Mouse (Mus musculus): Measurements from ENCODE around the gene Klf11. TPM values are rescaled to one million over a fixed set of nuclear protein-coding genes. Genes with fewer than 3 reads are reported as not detected.
A peak's percentile ranks its signal among the peaks of the same experiment; 100 is the strongest.

Klf11 gene
- polyA plus RNA-seq, 1 experiment from 2014 or later = 21.1 TPM

GRCm38 (mm10) chr12:24645901-24646300, 5.2 kb upstream of the Klf11 start:
- Histone ChIP-seq H3K4me1 (ENCODE audit: control insufficient read depth, insufficient read depth, low read length) (peaks cover 23% of the 10 kb centered on the region), H3K36me3 (ENCODE audit: control insufficient read depth, insufficient read depth) (no peaks in the 10 kb centered on the region), H3K9me3 (replicated peaks; ENCODE audit: control insufficient read depth, low read length) (no peaks in the 10 kb centered on the region), H3K9ac (ENCODE audit: low read length) (no peak overlapping the region), H3K27ac (ENCODE audit: low read length) (no peak overlapping the region), H3K4me2 (ENCODE audit: low read depth, low read length) (no peak overlapping the region), H3K4me3 (ENCODE audit: low read length) (no peak overlapping the region), H3K27me3 (ENCODE audit: control insufficient read depth, insufficient read depth, low read length) (no peaks in the 10 kb centered on the region)
- no peak for ATAC-seq (replicated peaks; ENCODE audit: extremely low read depth, insufficient read depth, low FRiP score)
- 71% methylated on average over 6 of the region's 6 CpGs for WGBS

GRCm38 (mm10) chr12:24648094-24648493, 3.0 kb upstream of the Klf11 start:
- Histone ChIP-seq H3K9me3 (replicated peaks; ENCODE audit: control insufficient read depth, low read length) (no peaks in the 10 kb centered on the region), H3K4me1 (ENCODE audit: control insufficient read depth, insufficient read depth, low read length) (peaks cover 27% of the 10 kb centered on the region), H3K4me3 (ENCODE audit: low read length) (no peak overlapping the region), H3K4me2 (ENCODE audit: low read depth, low read length) (no peak overlapping the region), H3K27ac (ENCODE audit: low read length) (no peak overlapping the region), H3K36me3 (ENCODE audit: control insufficient read depth, insufficient read depth) (no peaks in the 10 kb centered on the region), H3K27me3 (ENCODE audit: control insufficient read depth, insufficient read depth, low read length) (no peaks in the 10 kb centered on the region), H3K9ac (ENCODE audit: low read length) (no peak overlapping the region)
- 66% methylated on average over 1 of the region's 1 CpGs for WGBS
- no peak for ATAC-seq (replicated peaks; ENCODE audit: extremely low read depth, insufficient read depth, low FRiP score)

- no peaks in the 10 kb centered on the region for H3K9me3 ChIP-seq (replicated peaks; ENCODE audit: control insufficient read depth, low read length)
- 5% methylated on average over 22 of the region's 22 CpGs for whole genome bisulfite sequencing
- peaks cover 16% of the 10 kb centered on the region for H3K36me3 ChIP-seq (ENCODE audit: control insufficient read depth, insufficient read depth)
- peak overlapping the region; percentile 94 for H3K27ac ChIP-seq (ENCODE audit: low read length)
- peak overlapping the region; percentile 98 for H3K4me3 ChIP-seq (ENCODE audit: low read length)
- H3K4me2 ChIP-seq (ENCODE audit: low read depth, low read length) = peak overlapping the region; percentile 82
- H3K9ac ChIP-seq (ENCODE audit: low read length) = peak overlapping the region; percentile 82
- no peak; the same call in 1 of the 2 replicates for ATAC-seq (replicated peaks; ENCODE audit: extremely low read depth, insufficient read depth, low FRiP score)
- H3K27me3 ChIP-seq (ENCODE audit: control insufficient read depth, insufficient read depth, low read length) = no peaks in the 10 kb centered on the region
- H3K4me1 ChIP-seq (ENCODE audit: control insufficient read depth, insufficient read depth, low read length) = peaks cover 38% of the 10 kb centered on the region
Observed at GRCm38 (mm10) chr12:24650415-24651062, 535 bp upstream of the Klf11 start.

GRCm38 (mm10) chr12:24651642-24652342, 718 bp downstream of the Klf11 start:
- Histone ChIP-seq H3K4me1 (ENCODE audit: control insufficient read depth, insufficient read depth, low read length) (peaks cover 50% of the 10 kb centered on the region), H3K27me3 (ENCODE audit: control insufficient read depth, insufficient read depth, low read length) (no peaks in the 10 kb centered on the region), H3K9ac (ENCODE audit: low read length) (peak overlapping the region; percentile 99), H3K36me3 (ENCODE audit: control insufficient read depth, insufficient read depth) (peaks cover 19% of the 10 kb centered on the region), H3K4me3 (ENCODE audit: low read length) (peak overlapping the region; percentile 98), H3K9me3 (replicated peaks; ENCODE audit: control insufficient read depth, low read length) (no peaks in the 10 kb centered on the region), H3K4me2 (ENCODE audit: low read depth, low read length) (peak overlapping the region; percentile 73), H3K27ac (ENCODE audit: low read length) (peak overlapping the region; percentile 98)
- peak; percentile 80 for ATAC-seq (replicated peaks; ENCODE audit: extremely low read depth, insufficient read depth, low FRiP score)
- whole genome bisulfite sequencing = under 1% methylated on average over 36 of the region's 36 CpGs

- H3K4me2 ChIP-seq (ENCODE audit: low read depth, low read length) = no peak overlapping the region
- H3K36me3 ChIP-seq (ENCODE audit: control insufficient read depth, insufficient read depth) = peaks cover 21% of the 10 kb centered on the region
- H3K4me1 ChIP-seq (ENCODE audit: control insufficient read depth, insufficient read depth, low read length) = peaks cover 65% of the 10 kb centered on the region
- no peak for ATAC-seq (replicated peaks; ENCODE audit: extremely low read depth, insufficient read depth, low FRiP score)
- no peak overlapping the region for H3K27ac ChIP-seq (ENCODE audit: low read length)
- H3K9ac ChIP-seq (ENCODE audit: low read length) = no peak overlapping the region
- H3K9me3 ChIP-seq (replicated peaks; ENCODE audit: control insufficient read depth, low read length) = no peaks in the 10 kb centered on the region
- H3K4me3 ChIP-seq (ENCODE audit: low read length) = no peak overlapping the region
- 80% methylated on average over 16 of the region's 16 CpGs for WGBS
- H3K27me3 ChIP-seq (ENCODE audit: control insufficient read depth, insufficient read depth, low read length) = no peaks in the 10 kb centered on the region
Observed at GRCm38 (mm10) chr12:24654065-24654862, 3.2 kb downstream of the Klf11 start.

- peaks cover 31% of the 10 kb centered on the region for H3K36me3 ChIP-seq (ENCODE audit: control insufficient read depth, insufficient read depth)
- H3K9me3 ChIP-seq (replicated peaks; ENCODE audit: control insufficient read depth, low read length) = no peaks in the 10 kb centered on the region
- no peak for ATAC-seq (replicated peaks; ENCODE audit: extremely low read depth, insufficient read depth, low FRiP score)
- no peak overlapping the region for H3K27ac ChIP-seq (ENCODE audit: low read length)
- peaks cover 64% of the 10 kb centered on the region for H3K4me1 ChIP-seq (ENCODE audit: control insufficient read depth, insufficient read depth, low read length)
- H3K27me3 ChIP-seq (ENCODE audit: control insufficient read depth, insufficient read depth, low read length) = no peaks in the 10 kb centered on the region
- H3K9ac ChIP-seq (ENCODE audit: low read length) = peak overlapping the region; percentile 20; the same call in 1 of the 2 replicates
- H3K4me2 ChIP-seq (ENCODE audit: low read depth, low read length) = no peak overlapping the region
- no peak overlapping the region for H3K4me3 ChIP-seq (ENCODE audit: low read length)
- WGBS = 71% methylated on average over 3 of the region's 3 CpGs
Observed at GRCm38 (mm10) chr12:24656436-24656835, 5.4 kb downstream of the Klf11 start.

- Histone ChIP-seq H3K4me1 (ENCODE audit: control insufficient read depth, insufficient read depth, low read length) (peaks cover 47% of the 10 kb centered on the region), H3K4me3 (ENCODE audit: low read length) (no peak overlapping the region), H3K36me3 (ENCODE audit: control insufficient read depth, insufficient read depth) (peaks cover 29% of the 10 kb centered on the region), H3K4me2 (ENCODE audit: low read depth, low read length) (no peak overlapping the region), H3K9ac (ENCODE audit: low read length) (no peak overlapping the region), H3K27me3 (ENCODE audit: control insufficient read depth, insufficient read depth, low read length) (no peaks in the 10 kb centered on the region), H3K9me3 (replicated peaks; ENCODE audit: control insufficient read depth, low read length) (no peaks in the 10 kb centered on the region), H3K27ac (ENCODE audit: low read length) (no peak overlapping the region)
- no peak for ATAC-seq (replicated peaks; ENCODE audit: extremely low read depth, insufficient read depth, low FRiP score)
- 76% methylated on average over 4 of the region's 4 CpGs for WGBS
Observed at GRCm38 (mm10) chr12:24658998-24659397, 7.9 kb downstream of the Klf11 start.

GRCm38 (mm10) chr12:24659923-24660322, 8.8 kb downstream of the Klf11 start:
- 86% methylated on average over 9 of the region's 9 CpGs for WGBS
- H3K4me1 ChIP-seq (ENCODE audit: control insufficient read depth, insufficient read depth, low read length) = peaks cover 38% of the 10 kb centered on the region

GRCm38 (mm10) chr12:24661100-24661499, 10.0 kb downstream of the Klf11 start:
- 50% methylated on average over 4 of the region's 4 CpGs for WGBS
- no peak for ATAC-seq (replicated peaks; ENCODE audit: extremely low read depth, insufficient read depth, low FRiP score)
- Histone ChIP-seq H3K36me3 (ENCODE audit: control insufficient read depth, insufficient read depth) (peaks cover 12% of the 10 kb centered on the region), H3K4me2 (ENCODE audit: low read depth, low read length) (no peak overlapping the region), H3K9me3 (replicated peaks; ENCODE audit: control insufficient read depth, low read length) (no peaks in the 10 kb centered on the region), H3K27me3 (ENCODE audit: control insufficient read depth, insufficient read depth, low read length) (no peaks in the 10 kb centered on the region), H3K4me3 (ENCODE audit: low read length) (no peak overlapping the region), H3K9ac (ENCODE audit: low read length) (no peak overlapping the region), H3K27ac (ENCODE audit: low read length) (peak overlapping the region; percentile 58), H3K4me1 (ENCODE audit: control insufficient read depth, insufficient read depth, low read length) (peaks cover 31% of the 10 kb centered on the region)

More at GRCm38 (mm10) chr12:24659923-24660322, 8.8 kb downstream of the Klf11 start:
- no peak overlapping the region for H3K4me2 ChIP-seq (ENCODE audit: low read depth, low read length)
- ATAC-seq (replicated peaks; ENCODE audit: extremely low read depth, insufficient read depth, low FRiP score) = no peak
- no peak overlapping the region for H3K9ac ChIP-seq (ENCODE audit: low read length)
- no peaks in the 10 kb centered on the region for H3K27me3 ChIP-seq (ENCODE audit: control insufficient read depth, insufficient read depth, low read length)
- H3K36me3 ChIP-seq (ENCODE audit: control insufficient read depth, insufficient read depth) = peaks cover 20% of the 10 kb centered on the region
- no peak overlapping the region for H3K4me3 ChIP-seq (ENCODE audit: low read length)
- H3K27ac ChIP-seq (ENCODE audit: low read length) = no peak overlapping the region
- H3K9me3 ChIP-seq (replicated peaks; ENCODE audit: control insufficient read depth, low read length) = no peaks in the 10 kb centered on the region

Data from heart, embryonic 16.5 days (tissue).